Mouse (Mus musculus): ENCODE results near the gene Tigd3. TPM values are rescaled to one million over a fixed set of nuclear protein-coding genes. Genes with fewer than 3 reads are reported as not detected.

The Tigd3 gene
- total RNA-seq, 2 experiments from 2014 or later = 1.1 to 1.2 TPM

DNA sequence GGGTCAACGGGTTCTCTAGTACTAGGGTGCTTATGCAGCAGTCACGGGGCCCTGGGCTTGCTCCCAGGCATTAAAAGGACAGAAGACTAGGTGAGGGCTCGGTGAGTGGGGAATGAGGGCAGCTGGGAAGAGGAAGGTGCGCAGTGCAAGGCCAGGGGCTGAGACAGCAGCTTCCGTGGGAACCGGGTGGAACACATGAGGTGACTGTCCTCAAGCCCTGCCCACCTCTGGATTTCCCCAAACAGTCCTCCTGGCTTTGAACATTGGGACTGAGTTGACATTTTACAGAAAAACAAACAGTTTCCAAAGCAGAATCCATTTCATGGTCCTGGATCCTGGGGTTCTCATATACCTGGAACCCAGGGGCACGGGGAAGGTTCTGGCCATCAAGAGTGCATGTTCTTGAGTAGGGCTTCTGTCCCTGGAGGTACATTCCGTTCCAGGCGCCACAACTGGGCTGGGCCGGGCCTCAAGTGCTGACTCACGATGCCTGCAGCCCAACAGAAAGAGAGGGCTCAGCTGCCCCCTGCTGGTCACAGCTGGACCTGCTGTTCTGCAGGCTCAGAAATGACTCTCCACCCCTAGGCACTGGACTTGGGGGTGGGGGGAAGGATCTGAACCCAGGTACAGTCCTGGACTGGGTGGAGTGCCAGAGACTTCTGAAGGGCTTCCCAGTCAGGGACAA is 44.0 kb downstream of the Tigd3 start:
- intact Hi-C loops (cut with DNase I) = loop anchor here (1.0 to 5.0 kb wide), 4 partner anchors 27 to 158 kb away; partner anchors contain the start of gene Slc25a45
- peak; percentile 96 to 97 for DNase-seq

DNA sequence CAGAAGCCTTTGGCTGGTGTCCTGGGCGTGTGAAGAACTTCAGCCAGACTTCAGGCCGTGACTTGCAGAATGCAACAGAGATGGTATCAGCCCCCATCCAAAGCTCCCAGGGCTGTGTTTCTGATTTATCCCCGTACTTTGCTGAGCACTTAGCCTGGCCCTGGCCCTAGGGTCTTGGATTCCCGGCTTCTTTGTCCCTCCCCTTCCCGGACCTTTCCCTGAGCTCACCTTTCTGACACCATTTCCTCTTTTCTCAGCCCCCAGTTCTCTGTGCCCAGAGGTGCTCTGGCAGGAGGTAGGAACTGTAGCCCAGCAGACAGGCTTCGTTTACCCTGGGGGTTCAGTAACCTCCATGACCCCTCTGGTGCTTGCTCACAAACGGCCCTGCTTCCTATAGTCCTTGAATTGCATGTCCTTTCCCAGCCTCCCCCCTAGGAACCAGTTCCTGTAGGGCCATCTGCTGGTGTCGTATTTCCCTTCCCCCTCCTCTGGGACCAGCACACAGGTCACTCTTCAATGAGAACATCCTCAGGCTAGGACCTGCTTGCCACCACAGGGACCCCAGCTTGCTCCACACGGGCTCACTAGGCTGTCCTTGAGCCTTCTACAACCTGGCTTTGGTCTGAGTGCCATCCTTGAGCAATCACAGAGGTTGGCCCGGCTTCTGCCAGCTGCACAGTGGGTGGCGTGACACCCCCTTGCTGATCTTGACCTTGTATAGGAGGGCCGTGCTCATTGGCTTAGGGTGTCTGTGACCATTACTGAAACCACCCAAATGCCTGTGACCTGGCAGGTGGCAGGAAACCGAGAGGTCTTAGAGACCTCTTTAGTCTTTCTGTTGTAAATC is 44.9 kb downstream of the Tigd3 start:
- intact Hi-C loops (cut with DNase I) = loop anchor here (2.0 kb wide), 1 partner anchor 30 kb away; no protein-coding TSS in a partner anchor
- DNase-seq = peak; percentile 74

DNA sequence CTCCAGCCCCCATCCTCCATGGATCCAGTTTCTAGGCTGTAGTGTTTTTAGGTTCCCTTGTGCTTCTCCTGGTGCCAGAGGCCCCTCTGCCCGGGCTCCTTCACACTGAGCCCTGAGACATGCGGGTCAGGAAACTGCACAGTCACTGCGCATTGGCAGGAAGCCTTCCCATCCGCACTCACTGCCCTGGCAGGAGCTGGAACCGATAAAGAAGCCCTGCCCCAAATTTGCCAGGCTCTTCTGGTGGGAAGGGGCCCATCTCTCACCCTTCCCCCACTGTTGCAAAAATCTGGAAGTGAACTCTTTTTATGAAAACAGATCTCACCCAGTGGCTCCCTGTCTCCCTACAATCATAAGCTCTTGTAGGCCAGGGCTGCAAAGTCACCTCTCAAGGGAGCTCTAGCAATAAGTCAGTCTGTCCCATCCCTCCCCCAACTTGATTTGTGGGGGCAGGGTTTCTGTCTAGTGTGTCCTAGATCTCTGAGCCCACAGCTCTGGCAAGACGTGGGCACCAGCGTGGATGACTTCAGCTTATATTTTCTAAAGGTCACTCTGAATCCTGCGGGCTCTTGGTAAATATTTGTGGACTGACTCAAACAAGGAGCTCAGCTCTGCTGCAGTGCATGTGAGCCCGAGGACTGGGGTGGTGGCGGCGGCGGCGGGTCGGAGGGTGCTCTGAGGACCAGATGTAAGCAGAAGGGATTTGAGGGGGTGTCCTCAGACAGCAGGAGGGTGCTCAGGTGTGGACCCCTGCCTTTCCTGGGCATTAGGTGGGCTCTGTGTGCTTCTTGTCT is 45.7 kb downstream of the Tigd3 start:
- DNase-seq = peak; percentile 83 to 87
- intact Hi-C loops (cut with DNase I) = loop anchor here (2.0 kb wide), 1 partner anchor 29 kb away; no protein-coding TSS in a partner anchor

DNA sequence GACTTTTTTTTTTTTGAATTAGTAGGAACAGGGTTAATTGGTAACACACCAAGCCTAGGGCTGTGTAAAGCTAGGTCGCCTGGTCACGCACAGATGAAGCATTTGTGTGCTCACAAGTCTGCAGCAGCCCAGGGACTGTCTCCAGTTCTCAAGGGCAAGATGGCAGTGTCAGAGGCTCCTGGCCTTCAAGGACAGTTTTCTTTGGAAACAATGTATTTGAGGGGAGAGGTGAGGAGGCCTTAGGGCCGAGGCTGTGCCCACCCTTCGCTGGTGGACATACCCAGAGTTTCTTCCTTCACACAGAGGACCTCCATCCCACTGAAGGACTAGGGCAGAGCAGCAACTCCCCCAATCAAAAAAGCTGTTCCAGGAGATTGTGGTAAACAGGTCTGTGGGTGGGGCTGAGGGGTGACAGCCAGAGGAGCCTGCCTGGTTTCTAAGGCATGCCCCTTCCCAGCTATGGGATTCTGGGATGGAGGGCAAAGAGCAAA is 46.6 kb downstream of the Tigd3 start:
- intact Hi-C loops (cut with DNase I) = no loop called here
- peak; percentile 47 to 57 for DNase-seq

DNA sequence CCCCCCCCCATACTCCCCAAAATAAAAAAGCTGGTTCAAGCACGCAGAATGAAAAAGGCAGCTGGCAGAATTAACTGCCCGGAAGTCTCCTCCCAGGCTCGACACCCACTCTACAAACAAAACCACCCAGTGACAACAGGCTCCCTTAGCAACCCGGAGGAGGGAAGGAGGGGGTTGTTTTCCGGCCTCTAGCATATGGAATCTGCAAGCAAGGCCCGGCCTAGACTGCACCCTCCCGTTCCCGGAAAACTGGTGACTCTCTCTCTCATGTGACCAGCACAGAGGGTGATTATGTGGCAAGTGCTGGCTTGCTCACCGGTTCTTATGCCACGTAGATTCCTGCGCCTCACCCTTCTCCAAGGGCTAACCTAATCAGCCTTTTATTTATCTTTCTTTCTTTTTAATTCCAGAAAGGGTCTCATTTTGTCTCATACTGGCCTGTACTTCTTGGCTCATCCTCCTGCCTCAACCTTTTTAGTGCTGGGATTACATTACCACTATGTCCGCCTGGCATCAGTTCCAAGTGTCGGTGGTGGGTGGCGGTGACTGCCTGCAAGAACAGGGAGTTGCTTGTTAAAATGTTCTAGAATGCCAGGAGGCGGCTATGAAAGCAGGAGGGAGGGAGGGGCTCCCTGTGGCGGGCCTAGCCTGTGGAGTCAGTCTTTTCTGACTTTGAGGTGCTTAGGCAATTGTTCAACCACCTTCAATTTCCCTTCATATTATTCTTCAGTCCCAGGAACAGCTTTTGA is 47.2 kb downstream of the Tigd3 start:
- intact Hi-C loops (cut with DNase I) = loop anchor here (1.0 kb wide), 1 partner anchor 44 kb away; no protein-coding TSS in a partner anchor

DNA sequence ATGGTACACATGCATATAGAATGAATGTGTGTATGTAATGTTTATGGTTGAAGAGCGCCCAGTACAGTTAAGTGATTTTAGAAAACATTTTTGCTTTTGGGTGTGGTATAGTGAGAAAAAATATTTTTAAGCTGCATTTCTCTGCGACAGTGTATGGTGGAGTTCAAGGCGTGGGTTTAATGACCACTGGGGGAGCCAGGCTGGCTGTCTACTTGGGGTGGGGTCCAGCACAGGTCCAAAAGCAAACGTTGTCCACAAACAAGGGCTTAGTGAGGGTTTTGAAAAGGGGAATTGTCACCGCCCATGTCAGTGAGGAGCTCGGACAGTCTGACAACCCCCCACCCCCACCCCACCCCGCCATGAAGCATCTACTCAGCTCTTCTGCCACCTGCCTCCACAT is 47.8 kb downstream of the Tigd3 start:
- intact Hi-C loops (cut with DNase I) = loop anchor here (1.0 kb wide), 1 partner anchor 44 kb away; no protein-coding TSS in a partner anchor
- peak; percentile 58 to 63 for DNase-seq

More for the DNA sequence above, 47.2 kb downstream of the Tigd3 start:
- DNase-seq = peak; percentile 91 to 95

DNA sequence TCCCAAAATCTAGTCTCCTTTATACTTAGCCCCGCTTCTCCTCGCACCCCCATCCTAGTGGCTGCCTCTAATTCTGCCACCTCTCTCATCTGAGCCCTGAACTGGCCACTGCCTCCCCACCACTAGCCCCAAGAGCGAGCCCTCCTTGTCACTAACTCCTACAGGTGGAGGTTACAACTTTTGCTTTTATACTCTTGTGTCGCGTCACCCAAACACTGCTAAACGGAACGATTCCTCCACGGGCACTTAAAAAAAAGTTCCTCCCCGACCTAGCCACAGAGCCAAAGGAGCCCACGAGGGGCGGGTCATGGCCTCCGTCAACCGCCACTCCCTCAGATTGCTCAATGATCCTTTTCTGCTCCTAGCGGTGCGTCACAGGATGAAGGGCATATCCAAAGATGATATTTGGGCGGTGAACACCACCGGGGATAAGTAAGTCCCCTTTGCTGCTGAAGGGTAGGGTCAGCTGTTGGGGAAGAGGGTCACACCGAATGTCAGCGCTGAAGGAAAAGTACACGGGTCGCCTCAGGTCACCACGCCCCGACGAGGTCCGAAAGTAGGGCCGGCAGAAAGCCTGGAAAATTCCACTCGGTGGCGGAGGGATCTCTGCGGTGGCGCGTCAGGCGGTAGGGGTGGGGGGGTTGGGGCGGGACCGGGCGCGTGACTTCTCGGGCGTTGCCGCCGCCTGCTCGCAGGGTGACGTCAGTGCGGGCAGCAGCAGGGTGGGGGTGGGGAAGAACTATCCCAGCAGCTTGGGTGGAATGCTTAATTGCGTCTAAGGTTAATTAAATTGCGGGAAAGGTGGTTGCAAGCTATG is 48.4 kb downstream of the Tigd3 start:
- intact Hi-C loops (cut with DNase I) = loop anchor here (1.0 kb wide), 1 partner anchor 43 kb away; no protein-coding TSS in a partner anchor
- DNase-seq = peak; percentile 98

DNA sequence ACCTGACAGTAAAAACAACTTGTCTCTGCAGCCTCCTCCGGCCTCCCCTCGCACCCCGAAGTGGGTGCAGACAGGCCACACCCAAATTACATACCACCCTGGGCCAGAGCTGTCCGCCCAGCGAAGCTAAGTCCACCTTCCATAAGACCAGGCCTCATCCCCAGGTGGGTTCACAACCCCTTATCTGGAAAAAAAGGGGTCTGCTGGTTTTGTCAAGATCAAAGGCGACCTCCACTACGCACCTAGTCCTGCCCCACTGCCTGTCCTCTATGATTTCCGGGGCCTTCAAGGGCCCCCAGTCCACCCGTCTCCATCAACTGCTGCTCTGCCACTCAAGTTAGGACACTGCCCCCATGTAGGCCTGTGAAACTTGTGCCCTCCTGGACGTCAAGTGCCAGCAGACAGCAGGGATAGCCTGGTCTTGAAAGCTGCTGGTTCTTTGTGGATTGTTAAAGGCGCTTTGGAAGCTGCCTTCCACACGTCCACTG is 49.1 kb downstream of the Tigd3 start:
- intact Hi-C loops (cut with DNase I) = no loop called here
- DNase-seq = no peak

DNA sequence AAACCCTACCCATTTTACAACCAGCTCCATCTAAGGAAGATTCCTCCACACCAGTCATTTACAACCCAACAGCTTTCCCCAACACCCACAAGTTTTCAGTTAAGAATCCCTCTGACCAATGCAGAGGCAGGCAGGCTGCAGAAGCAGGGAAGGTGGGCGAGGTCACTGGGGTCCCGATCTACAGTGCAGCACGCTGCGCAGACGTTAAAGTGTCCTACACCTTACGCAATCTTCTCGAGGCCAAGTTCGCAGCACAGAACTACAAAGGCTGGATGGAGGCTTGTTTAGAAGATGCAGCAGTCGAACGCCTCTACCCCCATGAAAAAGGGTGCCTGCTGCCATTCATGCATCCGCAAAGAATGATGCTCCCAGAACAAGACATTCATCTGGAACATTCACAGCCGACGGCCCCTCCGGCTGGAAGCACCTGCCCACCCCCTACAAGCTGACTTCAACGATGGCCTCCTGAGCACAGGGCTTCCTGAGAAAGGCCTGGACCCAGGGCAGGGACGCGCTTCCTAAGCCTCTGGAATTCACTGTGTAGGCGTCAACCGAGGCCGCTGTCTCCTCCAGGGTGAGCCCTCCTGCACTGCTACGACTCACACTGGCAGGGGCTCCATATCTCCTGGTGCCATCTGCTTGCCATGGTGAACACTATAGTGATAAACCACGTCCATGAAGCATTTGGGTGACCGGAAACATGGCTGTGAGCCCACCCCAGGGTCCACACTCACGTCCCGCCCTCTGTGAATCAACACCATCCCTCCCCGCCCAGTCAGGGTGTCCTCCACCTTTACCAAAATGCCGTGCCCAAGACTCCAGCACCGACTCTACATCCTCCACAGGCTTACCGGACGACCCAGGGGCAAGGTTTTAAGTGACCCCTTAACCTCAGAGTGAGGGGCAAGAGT is 49.9 kb downstream of the Tigd3 start:
- peak; percentile 59 to 63 for DNase-seq
- intact Hi-C loops (cut with DNase I) = no loop called here

DNA sequence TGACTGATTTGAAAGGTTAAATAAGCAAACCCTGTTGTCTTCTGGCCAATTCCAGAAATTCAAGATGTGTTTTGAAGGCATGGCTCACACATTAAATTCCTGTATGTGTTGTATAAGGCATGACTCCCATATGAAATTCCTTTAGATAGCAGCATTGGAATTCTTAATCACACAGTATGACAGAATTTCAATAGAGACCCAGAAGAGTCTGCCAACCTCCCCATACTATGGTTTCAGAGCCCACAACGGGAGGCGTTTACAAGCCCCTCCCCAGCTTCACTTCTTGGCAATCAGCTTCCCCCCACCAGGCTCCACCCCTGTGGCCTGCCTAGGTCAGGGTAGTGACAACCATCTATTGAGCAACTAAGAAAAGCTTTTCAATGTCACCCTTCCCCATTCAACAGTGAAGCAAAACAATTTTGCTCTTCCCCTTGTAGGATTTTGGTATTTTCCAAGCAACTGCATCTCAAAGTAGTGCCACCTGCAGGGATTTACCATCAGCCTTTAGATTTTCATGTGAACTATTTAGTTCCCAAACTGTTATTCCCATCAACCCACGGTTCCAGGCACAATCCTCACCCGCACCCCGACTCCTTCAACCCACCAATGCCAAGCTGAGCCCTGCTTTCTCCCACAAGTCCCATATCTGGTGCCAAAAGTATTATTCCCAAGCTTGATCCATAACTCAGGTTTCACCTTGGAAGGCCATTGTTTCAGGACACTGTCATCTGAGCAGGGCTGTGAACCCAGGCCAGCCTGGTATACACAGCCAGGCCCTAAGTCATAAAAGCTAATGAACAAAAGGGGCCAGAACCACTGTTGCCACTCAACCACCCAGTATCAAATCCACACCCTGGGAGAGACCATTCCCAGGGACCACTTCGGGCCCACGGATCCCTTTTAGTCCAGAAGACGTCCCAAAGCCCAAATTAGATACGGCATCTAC is 50.9 kb downstream of the Tigd3 start:
- peak; percentile 56 to 60 for DNase-seq
- intact Hi-C loops (cut with DNase I) = no loop called here

DNA sequence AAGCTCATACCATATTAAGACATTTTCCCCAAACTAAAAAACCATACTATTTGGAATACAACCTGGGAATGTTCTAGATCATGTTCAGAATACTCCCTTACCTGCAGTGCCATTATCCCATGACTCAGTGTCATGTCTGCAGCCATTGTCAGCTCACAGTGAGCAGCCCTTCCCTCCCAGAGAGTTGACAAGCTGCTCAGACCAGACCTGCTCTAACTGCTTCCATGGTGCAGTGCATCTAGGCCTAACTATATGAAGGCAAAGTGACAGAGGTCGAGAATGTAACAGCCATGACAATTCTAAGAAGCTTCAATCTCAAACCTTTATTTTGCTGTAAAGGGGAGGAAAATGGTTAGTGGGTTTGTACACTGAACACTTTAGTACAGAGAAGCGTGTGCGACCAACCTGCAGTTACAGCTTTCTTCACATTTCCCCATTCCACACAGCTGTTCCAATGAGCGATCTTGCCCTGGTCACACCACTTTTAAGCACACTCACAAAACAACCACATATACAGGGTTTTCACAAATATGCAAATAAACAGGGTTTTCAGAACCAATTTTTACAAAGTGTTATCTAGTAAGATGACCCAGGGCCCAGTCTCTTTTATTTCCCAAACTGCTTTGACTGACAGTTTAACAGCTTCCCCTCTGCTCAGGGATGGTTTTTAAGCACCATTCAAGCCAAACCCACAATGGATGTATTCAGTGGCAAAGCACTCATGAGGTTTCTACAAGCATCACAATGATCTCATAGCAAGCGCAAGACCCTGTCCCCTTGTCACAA is 51.8 kb downstream of the Tigd3 start:
- intact Hi-C loops (cut with DNase I) = loop anchor here (2.0 kb wide), 1 partner anchor 17 kb away; no protein-coding TSS in a partner anchor
- peak in 1 of 2 experiments; percentile 43 for DNase-seq

DNA sequence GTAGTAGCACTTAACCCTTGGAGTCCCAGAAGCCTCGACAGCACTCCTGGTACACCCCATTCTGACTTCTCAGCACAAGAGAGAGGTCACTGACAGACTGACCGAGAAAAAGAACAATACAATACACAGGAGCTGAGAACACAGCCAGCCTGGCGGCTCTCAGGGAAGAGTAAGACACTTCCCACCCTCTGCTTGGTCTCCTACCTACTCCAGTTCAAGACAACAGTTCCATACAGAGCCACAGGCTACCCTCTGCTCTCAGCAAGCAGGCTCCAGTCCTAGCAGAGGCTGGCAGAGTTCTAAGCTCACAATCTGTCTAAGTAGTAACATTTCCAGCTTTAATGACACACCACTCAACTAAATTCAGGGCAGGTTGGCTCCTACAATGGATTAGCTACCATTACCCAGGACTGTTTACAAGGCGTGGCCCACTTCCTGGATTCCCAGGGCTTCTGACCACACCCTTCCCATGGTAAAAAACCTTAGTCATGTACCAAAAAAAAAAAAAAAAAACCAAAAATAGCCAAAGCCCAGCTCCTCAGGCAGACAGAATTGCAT is 52.5 kb downstream of the Tigd3 start:
- peak; percentile 42 to 52 for DNase-seq
- intact Hi-C loops (cut with DNase I) = loop anchor here (2.0 kb wide), 1 partner anchor 17 kb away; no protein-coding TSS in a partner anchor
